Mouse (Mus musculus) left cerebral cortex, adult 8-10 months (tissue): ENCODE measurements at regions not wholly inside any gene's neighbourhood (a gene's known extent, or its start where the extent isn't known, plus 50 kb on each side); places are given as distances from the start of the nearest gene placed in this dataset.

Source experiments
- DNase-seq, 2 experiments: peaks; one replicate each; pipeline ENCODE4 v3.0.0; 2022; ENCODE audit warnings: low spot score in 2 of 2

DNA sequence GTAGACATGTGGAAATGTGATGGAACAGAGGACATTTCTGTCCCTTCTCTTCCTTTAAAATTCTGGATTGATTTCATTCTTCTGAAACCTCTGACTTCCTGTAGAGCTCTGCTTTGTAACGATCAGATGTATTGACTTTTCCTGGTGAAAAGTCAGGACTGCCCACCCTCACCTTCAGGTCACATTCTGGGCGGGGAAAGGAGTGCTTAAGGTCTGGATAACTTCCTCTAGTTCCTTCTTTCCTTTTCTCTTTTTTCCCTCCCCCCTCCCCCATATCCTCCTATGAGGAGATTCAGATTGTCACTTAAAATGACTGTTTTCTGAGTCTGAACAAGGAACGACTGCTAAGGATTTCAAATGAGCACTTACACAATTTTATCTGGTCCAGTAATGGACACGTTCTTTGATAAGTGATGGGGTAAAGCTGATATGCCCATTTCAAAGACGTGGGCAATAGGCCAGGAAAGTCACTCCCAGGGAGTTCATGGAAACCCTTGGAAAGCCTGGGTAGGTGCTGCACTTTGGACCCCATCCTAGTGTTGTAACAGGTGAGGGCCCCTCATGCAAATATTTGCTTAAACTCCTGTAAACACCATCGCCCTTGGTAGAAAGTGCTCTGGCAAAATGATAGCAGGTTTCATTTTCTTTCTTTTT lies 186.9 kb upstream of the Marcks start:
- DNase-seq = no peak

DNA sequence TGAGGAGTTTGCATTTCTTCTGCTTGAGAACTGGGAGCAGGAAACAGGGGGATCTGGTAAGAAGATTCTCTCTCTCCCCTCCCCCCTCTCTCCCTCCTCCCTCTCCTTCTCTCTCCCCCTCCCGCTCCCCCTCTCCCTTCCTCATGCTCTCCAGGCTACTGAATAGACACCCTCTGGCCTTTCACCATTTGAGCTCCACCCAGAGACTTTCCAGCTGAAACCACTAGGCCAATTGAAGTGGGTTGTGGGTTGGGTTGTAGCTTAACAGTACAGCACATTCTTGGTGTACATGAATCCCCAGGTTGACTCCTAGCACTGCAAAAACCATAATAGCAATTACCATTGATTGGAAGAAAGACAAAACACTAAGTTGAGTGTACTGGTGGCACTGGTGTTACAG lies 185.0 kb upstream of the Marcks start:
- DNase-seq = no peak

DNA sequence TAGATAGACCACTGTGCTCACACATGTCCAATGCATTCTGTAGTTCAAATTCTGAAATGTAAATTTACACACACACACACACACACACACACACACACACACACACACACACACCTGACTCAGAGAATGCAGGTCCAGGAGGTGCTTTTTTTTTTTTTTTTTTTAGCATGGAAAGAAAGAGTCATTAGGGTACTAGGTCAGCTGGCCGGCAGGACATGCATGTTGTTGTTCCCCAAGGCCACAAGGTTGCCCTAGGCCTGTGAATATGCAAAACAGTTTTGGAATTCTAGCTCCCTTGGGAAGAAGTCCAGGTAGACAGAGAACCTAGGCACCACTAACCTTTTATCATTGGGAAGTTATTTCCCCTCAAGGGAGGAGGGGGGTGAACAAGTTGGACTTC lies 184.1 kb upstream of the Marcks start:
- no peak for DNase-seq

DNA sequence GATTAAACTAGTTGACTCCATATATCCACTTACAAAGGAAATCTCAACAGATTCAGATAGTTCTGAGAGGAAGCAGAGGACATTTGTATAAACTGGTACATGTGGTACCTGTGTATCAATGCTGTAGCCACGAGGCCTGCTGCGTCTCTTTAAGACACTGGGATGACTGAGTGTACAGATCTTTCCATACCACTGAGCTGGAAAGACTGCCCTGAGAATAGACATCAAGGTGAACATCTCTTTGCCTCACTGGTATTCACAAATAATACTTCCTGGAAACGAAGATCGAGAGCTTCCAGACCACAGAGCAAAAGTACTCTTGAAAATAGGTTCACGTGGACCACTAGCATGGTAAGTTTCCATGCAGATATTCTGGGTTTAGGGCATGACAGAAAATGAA lies 183.6 kb upstream of the Marcks start:
- DNase-seq = no peak

DNA sequence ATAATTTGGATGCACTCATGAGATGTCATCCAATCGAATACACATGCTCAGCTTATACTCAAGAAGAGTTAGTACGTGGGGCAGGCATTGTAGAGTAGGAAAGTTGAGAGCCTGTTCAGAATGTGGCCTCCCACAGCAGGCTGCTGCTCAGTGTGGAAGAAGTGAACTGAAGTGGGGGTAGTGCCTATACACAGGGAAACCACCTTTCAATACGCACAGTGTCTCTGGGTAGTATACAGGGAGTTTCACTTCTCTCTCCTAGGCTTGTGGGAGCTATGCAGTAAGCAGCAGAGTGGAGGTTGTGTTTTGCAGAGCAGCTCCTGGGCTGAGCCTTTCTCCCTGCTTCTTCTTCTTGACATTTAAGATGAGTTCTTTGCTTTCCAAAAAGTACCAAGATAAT lies 182.5 kb upstream of the Marcks start:
- DNase-seq = no peak

DNA sequence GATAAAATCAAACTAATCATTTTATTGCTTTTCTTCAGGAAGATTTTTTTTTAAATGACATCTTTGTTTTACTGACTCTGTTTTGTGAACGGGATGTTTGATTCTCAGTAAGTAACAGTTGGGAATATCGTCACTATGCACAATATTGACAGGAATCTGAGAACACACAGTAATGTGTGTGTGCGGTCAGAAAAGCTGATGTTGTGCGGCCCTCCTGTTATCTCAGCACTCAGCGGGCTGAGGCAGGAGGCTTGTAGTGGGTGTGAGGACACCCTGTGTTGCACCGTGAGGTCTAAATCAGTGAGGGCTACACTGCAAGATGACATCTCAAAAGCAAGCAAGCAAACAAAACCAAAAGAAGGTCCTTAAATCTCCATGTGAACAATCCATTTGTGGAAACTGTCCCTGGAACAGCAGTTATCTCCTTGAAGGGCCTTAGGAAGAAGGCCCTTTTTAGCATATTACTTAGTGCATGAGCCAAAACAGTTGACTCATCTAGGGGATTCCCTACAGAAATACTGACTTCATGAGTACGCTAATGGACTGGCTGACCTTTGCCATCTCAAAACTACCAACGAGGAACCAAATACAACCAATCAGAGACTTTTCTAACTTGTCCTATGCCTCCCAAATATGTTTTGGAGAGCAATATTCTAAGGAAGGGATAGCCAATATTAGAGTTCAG lies 181.2 kb upstream of the Marcks start:
- no peak for DNase-seq

DNA sequence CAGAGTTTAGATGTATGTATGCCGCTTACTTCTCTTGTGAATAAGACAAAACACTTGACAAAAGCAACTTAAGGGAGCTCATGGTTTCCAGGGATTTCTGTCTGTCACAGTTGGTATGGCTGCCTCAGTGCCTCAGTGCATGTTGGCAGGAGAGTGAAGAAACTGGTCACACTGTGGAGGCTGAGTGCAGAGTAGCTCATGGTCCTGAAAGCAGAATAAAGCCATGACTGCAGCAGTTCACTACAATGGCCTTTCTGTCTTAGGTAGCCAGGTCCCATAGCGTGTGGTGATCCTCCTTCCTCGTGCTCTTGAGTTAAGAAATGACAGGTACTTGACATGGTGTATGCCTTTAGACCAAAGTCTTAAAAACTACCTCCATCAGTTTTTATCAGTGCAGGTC lies 178.0 kb upstream of the Marcks start:
- DNase-seq = no peak

DNA sequence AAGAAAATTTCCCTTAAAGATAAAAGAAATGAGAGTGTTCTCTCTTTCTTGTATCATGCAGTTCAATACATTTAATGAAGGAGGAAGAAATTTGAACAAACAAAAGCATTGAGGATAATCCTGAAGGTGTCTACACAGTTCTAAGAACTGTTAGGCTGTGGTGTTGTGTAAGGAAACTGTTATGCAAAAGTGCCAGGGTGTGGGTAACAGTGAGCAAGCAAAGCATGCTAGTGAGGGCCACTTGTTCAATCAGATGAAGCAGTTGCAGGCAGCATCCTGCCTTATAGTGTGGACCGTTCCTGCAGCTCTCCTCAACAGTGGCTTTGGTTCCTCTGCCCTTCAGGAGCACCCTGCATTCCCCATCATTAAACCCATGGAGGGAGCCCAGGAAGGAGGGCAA lies 177.1 kb upstream of the Marcks start:
- DNase-seq = no peak

DNA sequence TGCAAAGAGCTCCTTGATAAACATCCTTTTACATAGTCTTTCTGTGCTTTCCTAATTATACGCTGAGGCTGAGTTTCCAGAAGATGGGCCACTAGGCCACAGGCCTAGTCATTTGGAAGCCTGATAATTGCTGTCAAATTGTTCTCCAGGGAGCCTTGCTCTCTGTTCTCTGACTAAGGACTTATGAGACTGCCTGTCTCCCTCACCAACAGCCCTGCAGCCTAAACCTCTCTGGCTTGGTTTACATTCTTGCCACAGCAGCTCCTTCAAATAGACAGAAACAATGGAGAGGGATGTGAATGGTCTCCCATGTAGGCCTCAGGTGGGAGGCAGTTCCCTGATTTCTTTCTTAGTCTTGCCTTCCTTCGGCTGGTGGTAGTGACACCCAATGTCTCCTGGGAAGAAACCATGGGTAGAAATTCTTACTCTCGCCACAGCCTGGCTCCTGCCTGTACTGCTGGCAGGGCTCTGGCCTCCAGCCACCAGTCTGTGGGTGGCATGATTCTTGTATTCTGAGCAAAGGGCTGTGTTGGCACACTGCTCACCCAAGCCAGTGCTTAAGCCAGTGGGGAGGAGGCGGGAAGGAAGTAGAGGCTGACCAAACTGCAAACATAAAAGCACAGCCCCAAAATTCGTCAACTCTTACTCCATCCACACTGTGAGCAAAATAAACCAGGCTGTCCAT lies 176.2 kb upstream of the Marcks start:
- peak; percentile 30 to 68 for DNase-seq

DNA sequence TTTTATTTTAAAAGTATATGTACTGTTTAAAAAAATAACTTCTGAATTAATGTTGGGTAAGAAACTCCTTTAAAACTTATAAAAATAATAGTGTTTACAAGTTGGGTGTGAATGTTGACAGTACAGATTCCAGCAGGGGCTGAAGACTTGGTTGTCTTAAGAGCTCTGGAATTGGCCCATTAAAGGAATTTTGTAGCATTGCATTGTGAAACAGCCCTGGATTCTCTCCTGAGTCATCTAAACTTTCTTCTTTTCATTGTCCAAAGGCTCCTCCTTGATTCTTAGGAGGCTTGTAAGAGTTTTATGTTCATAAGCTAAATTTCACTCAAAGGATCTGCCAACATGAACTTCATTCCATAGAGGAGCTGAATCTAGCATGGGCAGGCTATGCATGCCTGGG lies 174.7 kb upstream of the Marcks start:
- DNase-seq = no peak

DNA sequence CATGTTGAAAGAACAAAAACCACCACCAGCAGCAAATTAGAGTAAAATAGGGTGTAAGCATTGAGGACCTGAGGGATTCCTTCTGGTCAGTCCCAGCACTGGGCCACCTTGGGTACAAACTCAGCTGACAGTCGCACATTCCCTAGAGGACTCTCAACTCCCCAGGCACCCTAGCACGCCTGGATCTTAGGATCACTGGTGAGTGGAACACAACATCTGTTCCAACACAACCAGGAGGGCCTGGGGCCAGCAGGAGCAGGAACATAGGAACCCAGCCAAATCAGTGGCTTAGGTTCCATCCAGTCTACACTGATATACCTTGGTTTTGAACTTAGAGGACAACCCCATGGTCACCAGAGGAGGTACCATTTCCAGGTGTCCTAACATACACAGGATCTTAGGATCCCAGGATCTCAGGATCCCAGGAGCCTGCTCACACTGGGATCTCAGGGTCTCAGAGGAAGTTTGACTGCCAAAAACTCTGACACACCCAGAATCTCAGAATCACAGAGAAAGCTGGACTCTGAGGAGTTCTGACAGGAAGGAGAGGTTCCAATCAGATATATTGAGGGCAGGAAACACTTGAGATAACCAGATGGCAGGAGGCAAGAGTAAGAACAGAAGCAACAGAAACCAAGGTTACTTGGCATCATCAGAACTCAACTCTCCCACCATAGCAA lies 171.7 kb upstream of the Marcks start:
- DNase-seq = no peak

DNA sequence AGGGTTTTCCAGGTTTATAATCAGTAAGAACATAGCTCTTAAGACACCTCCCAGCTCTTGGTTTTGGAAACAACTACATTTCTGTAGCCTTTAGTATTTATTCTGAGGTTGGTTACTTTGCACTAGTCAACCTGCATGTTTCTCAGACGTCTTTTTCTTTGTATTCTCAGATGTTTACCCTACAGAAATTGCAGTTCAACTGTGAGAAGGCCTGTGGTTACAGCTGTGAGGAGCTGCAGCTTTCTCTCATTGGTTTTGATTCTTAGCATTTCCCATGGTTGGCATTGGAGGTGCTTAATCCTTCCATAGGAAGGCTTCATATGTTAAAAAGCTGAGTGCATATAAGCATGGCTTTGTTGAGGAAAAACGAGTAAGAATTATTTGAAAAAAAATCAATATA lies 165.9 kb upstream of the Marcks start:
- no peak for DNase-seq

DNA sequence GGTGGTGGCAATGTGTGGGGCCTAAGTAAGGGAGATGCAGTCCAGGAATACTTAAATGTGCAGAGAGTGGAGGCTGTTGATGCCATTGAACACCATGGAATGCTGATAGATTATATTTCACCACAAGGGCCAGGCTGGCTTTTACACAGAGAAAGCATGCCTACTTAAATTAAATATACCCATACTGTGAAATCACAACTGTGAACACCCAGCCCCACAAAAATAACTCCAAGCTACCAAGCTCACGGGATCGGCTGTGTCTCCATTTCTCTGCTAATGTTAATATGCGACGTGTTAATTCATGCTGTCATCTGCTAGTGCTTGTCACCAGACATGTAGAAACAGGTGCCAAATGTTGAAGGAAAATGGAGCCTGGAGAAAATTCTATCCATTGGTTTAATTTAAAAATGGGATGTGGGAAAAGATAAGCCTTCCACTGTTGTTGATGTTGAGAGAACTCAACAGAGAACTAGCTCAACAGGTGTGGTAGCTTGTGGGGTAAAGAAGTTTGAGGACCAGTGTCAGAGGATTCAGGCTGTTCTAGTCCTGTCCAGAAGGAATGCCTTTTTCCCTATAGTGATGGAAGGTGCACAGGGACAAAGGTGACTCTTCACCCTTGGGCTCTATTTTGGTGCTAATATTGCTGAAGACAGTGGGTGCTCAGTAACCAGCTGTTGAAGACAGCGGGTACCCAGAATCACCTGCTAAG lies 161.6 kb upstream of the Marcks start:
- no peak for DNase-seq

DNA sequence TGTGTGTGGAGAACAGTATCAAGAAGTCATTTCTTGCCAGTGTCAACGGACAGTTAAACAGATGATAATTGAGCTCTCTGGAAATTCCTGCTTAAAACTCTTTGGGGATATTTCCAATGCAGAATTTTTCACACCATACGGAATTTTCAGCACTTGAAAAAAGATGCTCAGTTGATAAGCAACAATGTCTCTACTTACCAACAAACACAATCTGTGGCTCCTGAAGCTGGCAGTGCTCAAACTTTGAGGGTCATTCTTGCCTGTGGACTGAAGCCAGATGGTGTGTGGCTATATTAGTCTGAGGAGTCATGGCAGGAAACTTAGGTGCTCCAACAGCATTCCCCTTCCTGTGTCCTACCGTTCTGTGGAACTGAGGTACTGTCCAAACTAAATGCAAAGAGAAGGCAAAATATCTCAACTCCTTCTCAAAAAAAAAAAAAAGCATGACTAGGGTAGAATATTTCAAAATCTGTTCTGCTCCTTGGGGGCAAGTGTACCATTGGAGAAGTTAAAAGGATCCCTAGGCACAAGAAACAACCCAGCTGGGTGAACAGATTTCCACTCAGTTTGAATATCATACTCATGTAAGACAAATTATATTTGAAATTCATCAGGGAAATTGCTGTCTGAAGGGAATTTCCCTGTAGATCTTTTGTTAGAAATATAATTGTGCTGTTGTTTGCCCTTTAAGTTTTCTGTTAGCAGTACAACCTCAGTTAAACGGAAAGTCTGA lies 160.1 kb upstream of the Marcks start:
- no peak for DNase-seq

DNA sequence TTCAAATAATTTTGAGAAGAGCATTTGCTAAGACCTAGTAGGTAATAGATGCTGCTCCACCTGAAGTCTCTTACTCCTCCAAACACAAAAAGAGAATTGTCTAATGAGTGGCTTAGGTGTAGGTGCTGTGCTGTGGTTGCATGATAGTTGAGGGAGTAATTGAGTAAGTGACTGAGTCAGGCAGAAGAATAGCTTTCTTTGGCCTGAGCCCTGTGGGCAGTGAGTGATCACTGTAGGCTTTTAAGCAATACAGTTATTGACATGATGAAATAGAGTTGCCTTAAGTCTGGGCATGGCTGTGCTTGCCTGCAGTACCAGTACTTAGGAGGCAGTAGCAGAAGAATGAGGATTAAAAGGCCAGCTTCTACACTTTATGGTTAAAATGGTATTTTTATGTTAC lies 155.5 kb upstream of the Marcks start:
- no peak for DNase-seq

DNA sequence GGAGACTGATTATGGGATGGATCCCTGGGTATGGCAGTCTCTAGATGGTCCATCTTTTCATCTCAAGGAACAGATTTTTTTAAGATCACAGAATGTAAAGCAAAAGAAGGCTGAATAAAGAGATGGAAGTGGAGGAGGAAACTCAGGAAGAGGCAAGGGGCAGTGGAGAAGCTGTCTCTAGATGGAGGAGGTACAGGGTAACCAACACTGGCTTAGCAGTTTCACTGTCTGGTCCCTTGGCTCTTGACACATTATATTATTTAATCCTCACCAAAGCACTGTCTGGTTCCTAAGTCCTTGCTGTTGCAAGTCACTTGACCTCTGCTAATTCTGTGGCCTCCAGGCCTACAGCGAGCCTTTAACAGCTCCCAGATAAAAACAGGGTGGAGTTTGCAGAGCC lies 154.6 kb upstream of the Marcks start:
- DNase-seq = no peak

DNA sequence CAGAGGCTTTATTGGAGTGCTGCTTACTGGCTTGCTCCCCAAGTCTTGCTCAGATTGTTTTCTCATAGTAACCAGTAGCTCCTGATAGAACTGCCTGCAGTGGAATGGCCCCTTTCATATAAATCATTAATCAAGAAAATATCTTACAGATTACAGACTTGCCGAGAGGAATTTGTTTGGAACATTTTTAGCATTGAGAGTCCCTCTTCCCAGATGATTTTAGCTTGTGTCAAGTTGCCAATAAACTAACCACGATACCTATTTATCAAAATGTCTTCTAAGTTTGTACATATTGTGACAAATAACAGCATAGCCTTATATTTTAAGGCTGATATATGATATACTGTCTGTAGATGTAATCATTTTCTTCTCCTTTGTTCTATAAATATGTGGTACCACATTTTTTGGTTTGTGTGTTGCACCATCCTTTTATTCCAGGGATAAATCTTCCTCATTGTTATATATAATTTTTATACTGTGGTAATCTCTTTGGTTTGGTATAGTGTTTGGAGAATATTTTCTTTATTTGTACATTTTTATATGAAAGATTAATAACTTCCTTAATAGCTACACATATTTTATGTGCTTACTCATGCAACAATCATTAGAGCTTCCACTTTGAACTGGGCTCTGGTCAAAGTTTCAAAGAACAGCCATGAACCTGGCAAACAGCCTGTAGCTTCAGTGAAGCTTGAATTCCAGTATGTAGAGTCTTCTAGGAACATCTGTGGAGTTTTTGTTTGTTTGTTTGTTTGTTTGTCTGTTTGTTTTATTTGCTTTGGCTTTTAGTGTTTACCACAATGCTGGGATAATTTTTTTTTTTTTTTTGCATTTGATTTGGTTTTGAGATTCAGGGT lies 153.1 kb upstream of the Marcks start:
- DNase-seq = no peak

DNA sequence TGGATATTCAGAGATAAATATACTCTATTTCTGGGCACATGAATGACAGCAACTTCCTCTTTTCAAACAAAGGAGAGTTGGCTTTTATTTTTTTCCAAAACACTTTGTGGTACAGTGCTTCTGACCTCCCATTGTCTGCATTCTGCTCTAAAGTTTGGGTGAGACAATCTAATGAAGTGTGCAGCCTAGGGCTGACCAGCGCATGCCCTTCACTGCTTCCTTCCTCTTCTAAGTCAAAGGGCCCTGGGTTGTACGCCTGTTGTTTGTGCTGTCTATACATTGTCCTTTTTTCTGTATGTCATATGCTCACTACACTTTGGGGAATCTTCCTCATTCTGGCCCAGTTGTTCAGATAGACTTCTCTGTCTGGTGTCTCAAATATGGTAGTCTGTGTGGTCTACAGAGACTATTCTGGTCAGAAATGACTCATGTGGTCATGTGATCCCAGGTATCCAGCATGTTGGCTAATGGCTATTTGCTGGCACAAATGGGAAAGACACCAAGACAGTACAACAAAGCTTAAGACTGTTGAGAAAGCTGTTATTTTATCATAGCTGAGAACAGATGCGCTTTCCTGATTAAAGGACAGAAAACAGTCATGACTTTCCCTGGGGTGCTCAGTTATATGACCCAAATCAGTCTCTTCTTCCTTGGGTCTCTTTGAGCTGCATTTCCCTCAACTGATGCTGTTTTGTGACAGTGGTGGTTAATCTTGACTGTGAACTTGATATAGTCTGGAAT lies 151.4 kb upstream of the Marcks start:
- no peak for DNase-seq

DNA sequence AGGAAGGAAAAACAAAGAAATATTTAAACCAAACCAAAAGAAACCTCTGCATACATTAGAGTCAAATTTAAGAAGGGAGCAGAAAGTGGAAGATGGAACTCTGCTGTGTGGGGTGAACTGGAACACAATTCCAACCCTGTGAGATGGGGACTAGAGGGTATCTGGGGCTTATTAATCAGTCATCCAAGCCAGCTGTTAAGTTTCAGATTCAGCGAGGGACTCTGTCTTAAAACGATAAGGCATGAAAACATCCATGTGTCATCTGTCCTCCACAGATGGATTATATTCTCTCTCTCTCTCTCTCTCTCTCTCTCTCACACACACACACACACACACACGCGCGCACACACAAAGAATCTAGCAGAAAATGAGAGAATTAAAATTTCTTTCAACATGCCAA lies 147.6 kb upstream of the Marcks start:
- DNase-seq = no peak
